Mouse (Mus musculus) heart, embryonic 14.5 days (tissue): ENCODE measurements at regions not wholly inside any gene's neighbourhood (a gene's known extent, or its start where the extent isn't known, plus 50 kb on each side); places are given as distances from the start of the nearest gene placed in this dataset.

ENCODE experiments used
- ATAC-seq: fragments of 200-750 bp; cut with Nextera tagmentation; 2 replicates; pipeline ENCODE4 v1.8.0; 2017; ENCODE audit warnings: low read depth, moderate TSS enrichment; ENCODE audit not compliant: insufficient number of reproducible peaks, insufficient read depth, low FRiP score
- H3K27ac ChIP-seq, 2 experiments: fragments of 200-500 bp in 1 of 2; fragments of 300-500 bp in 1 of 2; sonication (generic) in 1 of 2; replicated peaks in 1 of 2; 2 replicates each; pipeline ENCODE4 v1.5.1; 2012 to 2014; ENCODE audit warnings: low read depth in 2 of 2, low read length in 2 of 2, control low read depth in 1 of 2, mild to moderate bottlenecking in 1 of 2, mixed read lengths in 1 of 2; ENCODE audit not compliant: control insufficient read depth in 1 of 2, insufficient read depth in 1 of 2
- H3K27me3 ChIP-seq: fragments of 300-500 bp; sonication (generic); 2 replicates; pipeline ENCODE4 v1.6.1; 2014; ENCODE audit warnings: mild to moderate bottlenecking, low read length, control low read depth; ENCODE audit not compliant: control insufficient read depth, insufficient read depth
- H3K36me3 ChIP-seq: fragments of 300-500 bp; sonication (generic); 2 replicates; pipeline ENCODE4 v1.6.1; 2014; ENCODE audit warnings: mild to moderate bottlenecking, control low read depth, low read length, mixed read lengths; ENCODE audit not compliant: control insufficient read depth, insufficient read depth
- H3K4me1 ChIP-seq, 2 experiments: fragments of 200-500 bp in 1 of 2; fragments of 300-500 bp in 1 of 2; sonication (generic) in 1 of 2; 2 replicates each; pipeline ENCODE4 v1.6.1; 2012 to 2014; ENCODE audit warnings: low read length in 2 of 2, control low read depth in 1 of 2, mixed read lengths in 1 of 2; ENCODE audit not compliant: control insufficient read depth in 2 of 2, insufficient read depth in 2 of 2
- H3K4me2 ChIP-seq: fragments of 300-500 bp; sonication (generic); 2 replicates; pipeline ENCODE4 v1.6.1; 2014; ENCODE audit warnings: mild to moderate bottlenecking, low read length
- H3K4me3 ChIP-seq, 2 experiments: fragments of 200-500 bp in 1 of 2; fragments of 300-500 bp in 1 of 2; sonication (generic) in 1 of 2; 2 replicates each; pipeline ENCODE4 v1.5.1; 2012 to 2014; ENCODE audit warnings: low read length in 2 of 2, mild to moderate bottlenecking in 2 of 2, control low read depth in 1 of 2, low read depth in 1 of 2, moderate library complexity in 1 of 2; ENCODE audit not compliant: control insufficient read depth in 1 of 2, insufficient read depth in 1 of 2
- H3K9ac ChIP-seq: fragments of 300-500 bp; sonication (generic); 2 replicates; pipeline ENCODE4 v1.6.1; 2014; ENCODE audit warnings: mild to moderate bottlenecking, low read length
- H3K9me3 ChIP-seq: fragments of 300-500 bp; sonication (generic); 2 replicates; pipeline ENCODE4 v1.6.1; 2016; ENCODE audit warnings: low read length, control low read depth; ENCODE audit not compliant: control insufficient read depth
- WGBS: fragments of 180-500 bp; shearing (Covaris S2); extraction: QIAGEN DNeasy Blood & Tissue Kit; methylation state at CpG from one replicate; pipeline ENCODE4 v1.1.7; 2014; 5-methylcytosine and 5-hydroxymethylcytosine counted together

GRCm38 (mm10) chr13:111941946-111942345 lies 133.2 kb upstream of the Map3k1 start:
- Histone ChIP-seq H3K9ac (no peak overlapping the region), H3K4me1 (peaks cover 16 to 26% of the 10 kb centered on the region in 2 experiments), H3K9me3 (no peaks in the 10 kb centered on the region), H3K27ac (no peak overlapping the region), H3K27me3 (no peaks in the 10 kb centered on the region), H3K36me3 (no peaks in the 10 kb centered on the region), H3K4me3 (no peak overlapping the region), H3K4me2 (no peak overlapping the region)
- no peak for ATAC-seq
- 95% methylated on average over 4 of the region's 4 CpGs for WGBS

GRCm38 (mm10) chr13:111943392-111944088 lies 134.7 kb upstream of the Map3k1 start:
- Histone ChIP-seq H3K27me3 (no peaks in the 10 kb centered on the region), H3K9ac (no peak overlapping the region), H3K4me1 (peaks cover 15 to 26% of the 10 kb centered on the region in 2 experiments), H3K4me2 (no peak overlapping the region), H3K27ac (no peak overlapping the region), H3K9me3 (no peaks in the 10 kb centered on the region), H3K4me3 (no peak overlapping the region), H3K36me3 (no peaks in the 10 kb centered on the region)
- 56% methylated on average over 15 of the region's 15 CpGs for WGBS
- no peak for ATAC-seq

- Histone ChIP-seq H3K4me2 (no peak overlapping the region), H3K27ac (no peak overlapping the region), H3K27me3 (no peaks in the 10 kb centered on the region), H3K9ac (no peak overlapping the region), H3K4me1 (peaks cover 14 to 22% of the 10 kb centered on the region in 2 experiments), H3K36me3 (no peaks in the 10 kb centered on the region), H3K4me3 (no peak overlapping the region), H3K9me3 (no peaks in the 10 kb centered on the region)
- no peak for ATAC-seq
- WGBS, result 21% methylated on average over 5 of the region's 5 CpGs
Measured at GRCm38 (mm10) chr13:111944089-111944406, 135.3 kb upstream of the Map3k1 start.

GRCm38 (mm10) chr13:111946271-111946670 lies 137.5 kb upstream of the Map3k1 start:
- no peak overlapping the region for H3K27ac ChIP-seq

GRCm38 (mm10) chr13:111946811-111947210 lies 138.0 kb upstream of the Map3k1 start:
- Histone ChIP-seq H3K9ac (no peak overlapping the region), H3K27me3 (no peaks in the 10 kb centered on the region), H3K27ac (no peak overlapping the region), H3K4me2 (no peak overlapping the region), H3K36me3 (no peaks in the 10 kb centered on the region), H3K4me1 (peaks cover 7 to 9% of the 10 kb centered on the region in 2 experiments; a peak in 3 of 4 replicates), H3K9me3 (no peaks in the 10 kb centered on the region), H3K4me3 (no peak overlapping the region)
- WGBS, result 79% methylated on average over 8 of the region's 8 CpGs
- ATAC-seq, result no peak

More at GRCm38 (mm10) chr13:111946271-111946670, 137.5 kb upstream of the Map3k1 start:
- no peaks in the 10 kb centered on the region for H3K9me3 ChIP-seq
- H3K4me3 ChIP-seq, result no peak overlapping the region
- peaks cover 9% of the 10 kb centered on the region in 2 experiments; a peak in 3 of 4 replicates for H3K4me1 ChIP-seq
- no peaks in the 10 kb centered on the region for H3K27me3 ChIP-seq
- no peak for ATAC-seq
- 75% methylated on average over 4 of the region's 4 CpGs for WGBS
- H3K36me3 ChIP-seq, result no peaks in the 10 kb centered on the region
- no peak overlapping the region for H3K9ac ChIP-seq
- no peak overlapping the region for H3K4me2 ChIP-seq

GRCm38 (mm10) chr13:111948395-111948794 lies 139.6 kb upstream of the Map3k1 start:
- H3K4me3 ChIP-seq, result no peak overlapping the region
- 57% methylated on average over 3 of the region's 3 CpGs for WGBS
- H3K27me3 ChIP-seq, result no peaks in the 10 kb centered on the region
- no peak overlapping the region for H3K9ac ChIP-seq
- H3K36me3 ChIP-seq, result no peaks in the 10 kb centered on the region
- H3K9me3 ChIP-seq, result no peaks in the 10 kb centered on the region
- no peak for ATAC-seq
- H3K4me2 ChIP-seq, result no peak overlapping the region
- peaks cover 7 to 8% of the 10 kb centered on the region in 2 experiments; a peak in 3 of 4 replicates for H3K4me1 ChIP-seq
- no peak overlapping the region for H3K27ac ChIP-seq

- Histone ChIP-seq H3K27me3 (no peaks in the 10 kb centered on the region), H3K4me3 (no peak overlapping the region), H3K27ac (no peak overlapping the region), H3K9ac (no peak overlapping the region), H3K4me1 (peaks cover 3 to 8% of the 10 kb centered on the region in 2 experiments), H3K4me2 (no peak overlapping the region), H3K36me3 (no peaks in the 10 kb centered on the region), H3K9me3 (no peaks in the 10 kb centered on the region)
- no peak for ATAC-seq
- WGBS, result 92% methylated on average over 1 of the region's 1 CpGs
Measured at GRCm38 (mm10) chr13:111950042-111950441, 141.2 kb upstream of the Map3k1 start.
